Mouse (Mus musculus) myocyte (in vitro differentiated cells): ENCODE measurements around the gene Cdh1.

ENCODE experiments used
- MAX ChIP-seq: IDR thresholded peaks from one replicate; pipeline ENCODE4 v1.6.1; 2011; ENCODE audit warnings: low read depth, mild to moderate bottlenecking, control low read depth
- MYOD1 ChIP-seq, 3 experiments: IDR thresholded peaks; one replicate each; pipeline ENCODE4 v1.6.1; 2011; ENCODE audit warnings: control low read depth in 2 of 3, low read depth in 2 of 3, mild to moderate bottlenecking in 2 of 3, moderate library complexity in 1 of 3; ENCODE audit not compliant: insufficient read length in 2 of 3, control insufficient read depth in 1 of 3
- POLR2A ChIP-seq: IDR thresholded peaks from one replicate; pipeline ENCODE4 v1.6.1; 2011; ENCODE audit warnings: low read depth, mild to moderate bottlenecking, control low read depth, moderate library complexity; ENCODE audit not compliant: insufficient read length

GRCm38 (mm10) chr8:106554011-106554410 lies 49.1 kb upstream of the Cdh1 start:
- no peak for TF ChIP-seq POLR2A
- TF ChIP-seq MAX = no peak
- no peak for TF ChIP-seq MYOD1 (IDR thresholded peaks at IDR 0.05; ENCODE audit: control insufficient read depth in 1 of 3, insufficient read length in 2 of 3, low read depth in 2 of 3)
